Mouse (Mus musculus) limb, embryonic 10.5 days (tissue): Measurements from ENCODE around the gene Rcn2. TPM values are rescaled to one million over a fixed set of nuclear protein-coding genes. Genes with fewer than 3 reads are reported as not detected.

Source experiments
- DNase-seq: peaks from one replicate; pipeline ENCODE4 v3.0.0-alpha.2; 2017; ENCODE audit warnings: low spot score
- H3K27ac ChIP-seq: fragments of 300-500 bp; sonication (generic); 2 replicates; pipeline ENCODE4 v1.5.1; 2016; ENCODE audit warnings: mild to moderate bottlenecking
- H3K27me3 ChIP-seq: fragments of 300-500 bp; sonication (generic); 2 replicates; pipeline ENCODE4 v1.6.1; 2016; ENCODE audit warnings: low read depth, mild to moderate bottlenecking; ENCODE audit not compliant: poor library complexity, severe bottlenecking
- H3K36me3 ChIP-seq: fragments of 300-500 bp; sonication (generic); 2 replicates; pipeline ENCODE4 v1.6.1; 2016; ENCODE audit warnings: mild to moderate bottlenecking, moderate library complexity
- H3K4me1 ChIP-seq: fragments of 300-500 bp; sonication (generic); 2 replicates; pipeline ENCODE4 v1.6.1; 2016
- H3K4me3 ChIP-seq: fragments of 300-500 bp; sonication (generic); 2 replicates; pipeline ENCODE4 v1.5.1; 2016; ENCODE audit warnings: mild to moderate bottlenecking, moderate library complexity
- H3K9me3 ChIP-seq: fragments of 300-500 bp; sonication (generic); replicated peaks from 2 replicates; pipeline ENCODE4 v1.6.1; 2016; ENCODE audit warnings: mild to moderate bottlenecking
- WGBS: fragments of 180-500 bp; shearing (Covaris S2); methylation state at CpG from one replicate; pipeline ENCODE4 v1.1.7; 2016; 5-methylcytosine and 5-hydroxymethylcytosine counted together
- polyA plus RNA-seq: library from polyadenylated mRNA; unstranded; fragments of >200 nt; fragmentation: Nextera tagmentation; extraction: Ambion mirVana; gene quantifications from 2 replicates; pipeline ENCODE4 v1.2.1, GENCODE M21; 2016

The Rcn2 gene
- polyA plus RNA-seq, 1 experiment from 2014 or later, result 274 TPM

DNA sequence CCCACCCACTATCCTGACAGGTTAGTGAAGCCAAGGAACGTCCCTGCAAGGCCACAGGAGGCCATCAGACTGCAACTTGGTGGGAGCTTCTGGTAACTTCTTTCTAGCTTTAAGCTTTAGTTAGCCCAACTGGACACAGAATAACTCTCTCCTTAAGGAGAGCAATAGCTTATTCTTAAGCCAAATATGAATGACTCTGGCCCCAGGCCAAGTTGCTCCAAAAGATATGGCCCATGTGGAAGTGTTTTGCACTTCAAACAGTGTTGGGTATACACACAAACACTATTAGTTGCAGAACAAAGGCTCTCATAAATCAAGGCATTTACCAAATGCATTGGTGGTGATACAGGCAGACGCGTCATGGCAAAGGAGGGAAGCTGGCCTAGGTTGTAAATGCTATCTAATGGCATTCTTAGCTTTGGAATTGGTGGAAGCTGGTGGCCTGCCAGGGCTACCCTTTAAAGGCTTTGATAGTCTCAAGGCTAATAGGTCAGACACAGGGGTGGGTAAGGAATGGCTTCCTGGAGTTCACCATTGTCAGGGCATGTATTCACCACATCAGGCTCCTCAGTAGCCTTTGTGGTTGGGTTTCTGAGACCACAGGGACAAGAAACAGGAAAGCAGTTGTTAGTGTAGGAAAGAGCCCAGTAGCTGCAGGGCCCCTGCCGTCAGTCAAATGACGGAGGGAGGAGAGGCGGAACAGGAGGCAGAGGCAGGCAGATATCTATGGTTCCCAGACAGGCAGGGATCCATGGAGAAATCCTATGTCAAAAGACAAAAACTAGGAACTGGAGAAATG is 64.8 kb downstream of the Rcn2 start:
- Histone ChIP-seq H3K36me3 (no peaks in the 10 kb centered on the region), H3K27ac (peak overlapping the region; percentile 30; the same call in 1 of the 2 replicates), H3K27me3 (peaks cover 7% of the 10 kb centered on the region; the same call in 1 of the 2 replicates), H3K4me1 (peaks cover 41% of the 10 kb centered on the region), H3K9me3 (no peaks in the 10 kb centered on the region), H3K4me3 (no peak overlapping the region)
- DNase-seq, result no peak
- WGBS, result 49% methylated on average over 6 of the region's 6 CpGs

GRCm38 (mm10) chr9:56107527-56107926 is 65.9 kb downstream of the Rcn2 start:
- Histone ChIP-seq H3K27ac (0 out of 2 replicates have a peak overlapping the region, but pooled peaks have one; percentile 19), H3K9me3 (no peaks in the 10 kb centered on the region), H3K4me1 (peaks cover 50% of the 10 kb centered on the region), H3K27me3 (peaks cover 7% of the 10 kb centered on the region; the same call in 1 of the 2 replicates), H3K36me3 (no peaks in the 10 kb centered on the region), H3K4me3 (no peak overlapping the region)
- WGBS, result 71% methylated on average over 6 of the region's 6 CpGs
- DNase-seq, result no peak

DNA sequence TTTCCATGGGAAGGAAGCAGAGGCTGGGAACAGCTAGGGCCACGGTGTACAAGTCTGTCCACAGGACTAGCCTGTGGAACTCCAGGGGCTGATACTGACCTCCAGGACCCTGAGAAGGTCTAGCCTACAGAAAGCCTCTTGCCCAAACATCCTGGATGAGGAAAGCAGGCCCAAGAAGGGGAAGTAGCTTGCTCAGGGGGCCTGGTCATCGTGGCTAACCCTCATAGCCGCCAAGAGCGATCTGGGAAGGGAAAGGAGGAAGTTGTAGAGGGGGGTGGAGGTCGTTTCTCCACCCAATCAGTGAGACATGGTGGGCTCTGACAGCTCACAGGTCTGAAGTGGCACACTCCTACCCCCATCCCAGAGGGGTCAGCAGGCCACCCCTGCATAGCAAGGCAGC is 66.5 kb downstream of the Rcn2 start:
- H3K4me3 ChIP-seq, result no peak overlapping the region
- peaks cover 56% of the 10 kb centered on the region for H3K4me1 ChIP-seq
- no peaks in the 10 kb centered on the region for H3K9me3 ChIP-seq
- no peaks in the 10 kb centered on the region for H3K36me3 ChIP-seq
- peaks cover 7% of the 10 kb centered on the region; the same call in 1 of the 2 replicates for H3K27me3 ChIP-seq
- H3K27ac ChIP-seq, result 0 out of 2 replicates have a peak overlapping the region, but pooled peaks have one; percentile 42
- 80% methylated on average over 5 of the region's 5 CpGs for WGBS
- no peak for DNase-seq

Other genes starting within 250 kb of the Rcn2 start
- gene Scaper, start 103.7 kb upstream of the Rcn2 start, polyA plus RNA-seq, result 4.3 and 6.0 TPM in 2 replicates
- not detected in 2 replicates for gene 4930563M21Rik, start 31.3 kb upstream of the Rcn2 start, polyA plus RNA-seq
- 0.64 and 0.90 TPM in 2 replicates for gene Pstpip1, start 48.1 kb downstream of the Rcn2 start, polyA plus RNA-seq
- gene Tspan3, start 123.6 kb downstream of the Rcn2 start, polyA plus RNA-seq, result 410 and 450 TPM in 2 replicates